Mouse (Mus musculus): Measurements from ENCODE around the gene AL732309.1.

DNA sequence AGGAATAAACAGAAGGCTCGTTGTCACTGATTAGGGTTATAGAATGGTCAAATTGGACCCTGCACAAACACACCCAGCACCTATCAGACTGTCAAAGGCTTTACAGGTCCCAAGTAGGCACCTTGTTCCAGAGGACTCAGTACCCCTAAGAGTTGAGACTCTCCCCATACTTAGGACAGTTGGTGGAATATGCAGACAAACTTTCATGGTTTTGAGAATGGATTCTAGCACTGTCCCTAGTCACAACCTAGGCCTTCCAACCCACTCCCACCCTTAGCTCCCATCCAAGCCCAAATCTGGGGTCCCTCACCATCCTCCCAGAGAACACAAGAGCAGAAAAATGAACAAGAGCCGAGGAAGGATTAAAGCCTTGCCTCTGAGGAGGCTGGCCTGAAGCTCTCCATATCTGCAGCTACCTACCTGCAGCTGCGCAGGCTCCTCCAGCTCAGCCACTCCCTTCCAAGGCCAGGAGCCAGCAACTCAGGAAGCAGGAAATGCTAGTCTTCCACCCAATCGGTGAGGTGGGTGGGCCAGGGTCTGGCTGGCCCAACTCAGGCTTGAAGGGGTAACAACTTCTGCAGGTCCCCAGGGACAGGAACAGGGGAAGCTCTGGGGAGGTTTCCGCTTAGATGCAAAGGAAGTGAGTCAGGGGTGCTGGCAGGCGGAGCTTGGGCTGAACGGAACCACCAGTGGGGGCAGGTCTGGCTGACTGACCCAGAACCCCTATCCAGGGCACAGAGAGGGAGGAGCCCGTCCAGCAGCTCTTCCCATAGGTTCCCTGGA is 50.3 kb downstream of the AL732309.1 start, which contains the start of gene Tor4a:
- peak; percentile 67; the same call in 1 of the 2 replicates for TF ChIP-seq POLR2AphosphoS2 (IDR thresholded peaks at IDR 0.05; ENCODE audit: low read length)
- no peak for TF ChIP-seq MYC (IDR thresholded peaks at IDR 0.05; ENCODE audit: low read depth, low read length)
- 0 out of 2 replicates have a peak, but pooled peaks have one; percentile 6 for TF ChIP-seq TAL1 (IDR thresholded peaks at IDR 0.05; ENCODE audit: low read length)
- no peak for TF ChIP-seq GATA1 (IDR thresholded peaks at IDR 0.05; ENCODE audit: low read depth, low read length)
- peak; percentile 79 for TF ChIP-seq HCFC1 (IDR thresholded peaks at IDR 0.05; ENCODE audit: low read depth, low read length)
